Mouse (Mus musculus) kidney, postnatal 36 days (tissue): Measurements from ENCODE around the gene Acadl.

ENCODE experiments used
- DNase-seq, 2 experiments: peaks; one replicate each; pipeline ENCODE4 v3.0.0; 2021 to 2022; ENCODE audit warnings: mixed read lengths in 2 of 2

The Acadl gene

DNA sequence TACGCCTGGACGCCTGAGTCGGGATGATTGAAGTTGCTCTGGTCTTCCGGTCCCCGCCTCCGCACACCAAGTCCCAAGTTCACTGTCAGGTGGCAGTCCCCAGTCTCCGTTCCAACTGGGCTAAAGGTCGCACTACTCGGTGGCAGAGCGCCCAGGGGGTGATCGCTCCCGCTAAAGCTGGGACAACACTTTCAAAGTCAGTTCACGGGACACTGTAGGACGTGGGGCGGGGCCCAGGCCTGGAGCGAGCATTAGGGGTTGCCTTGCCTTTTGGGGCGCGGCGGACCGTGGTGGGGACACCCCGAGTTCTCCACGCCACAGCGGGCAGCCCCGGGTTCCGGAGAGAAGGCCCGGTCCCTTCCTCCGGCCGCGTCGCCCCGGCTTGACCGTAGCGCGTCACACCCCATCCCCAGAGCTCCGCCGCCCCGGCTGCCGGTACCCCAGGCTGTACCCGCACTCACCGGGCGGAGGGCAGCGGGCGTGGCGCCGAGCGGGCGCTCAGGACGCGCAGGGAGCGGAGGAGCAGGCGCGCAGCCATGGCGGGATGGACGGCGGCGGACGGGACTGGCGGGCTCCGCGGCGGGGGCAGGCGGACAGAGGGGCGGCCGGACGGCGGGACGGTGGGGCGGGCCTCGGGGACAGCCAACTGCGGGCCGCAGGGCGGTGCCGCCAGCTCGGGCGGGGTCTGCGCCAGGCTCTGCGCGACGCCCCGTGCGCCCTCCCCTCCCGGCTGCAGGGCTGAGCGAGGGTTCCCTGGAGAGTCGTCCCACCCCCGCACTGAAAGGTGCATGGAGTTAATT lies at the start of gene Acadl:
Acadl (minus strand) TSS at position 566 of the 800 bp plus-strand sequence.
- peak; percentile 96 to 97 for DNase-seq

- no peak for DNase-seq
These were observed 49.2 kb upstream of the Acadl start for GRCm38 (mm10) chr1:66912305-66912704.

DNA sequence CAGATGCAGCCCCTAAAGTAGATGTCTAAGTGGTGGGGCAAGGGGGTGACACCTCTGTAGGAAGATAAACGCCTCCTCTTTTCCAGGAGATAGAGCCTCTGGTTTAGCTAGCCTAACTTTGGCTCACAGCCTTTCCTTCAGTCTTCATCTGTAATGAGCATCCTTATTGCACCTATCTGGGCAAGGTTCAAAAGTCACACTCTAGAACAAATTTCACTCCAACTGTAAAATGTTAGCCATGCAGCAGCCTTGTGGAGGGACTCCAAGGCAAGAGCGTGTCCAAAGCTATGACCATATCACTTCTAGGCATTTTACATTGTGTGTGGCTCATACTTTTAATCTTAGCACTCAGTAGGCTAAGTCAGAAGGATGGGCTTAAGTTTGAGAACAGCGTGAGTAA lies 39.5 kb upstream of the Acadl start:
- no peak for DNase-seq

DNA sequence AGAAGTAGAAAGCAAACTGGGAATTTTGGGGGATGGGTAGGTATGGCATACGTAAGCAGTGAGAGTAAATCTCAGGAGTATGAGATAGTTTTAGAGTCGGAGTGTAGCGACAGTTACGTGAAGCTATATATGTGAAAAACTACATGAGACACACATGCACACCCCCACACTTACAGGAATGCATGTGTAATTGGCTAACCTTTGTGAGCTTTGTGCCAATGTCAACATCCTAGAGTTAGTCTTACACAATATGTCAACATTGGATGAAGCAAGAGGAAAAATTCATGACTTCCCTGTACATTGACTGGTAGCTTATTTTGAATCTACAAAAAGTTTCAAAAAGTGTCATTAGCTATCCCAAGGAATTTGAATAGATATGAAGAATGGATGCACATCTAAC lies 37.9 kb upstream of the Acadl start:
- DNase-seq, result no peak

DNA sequence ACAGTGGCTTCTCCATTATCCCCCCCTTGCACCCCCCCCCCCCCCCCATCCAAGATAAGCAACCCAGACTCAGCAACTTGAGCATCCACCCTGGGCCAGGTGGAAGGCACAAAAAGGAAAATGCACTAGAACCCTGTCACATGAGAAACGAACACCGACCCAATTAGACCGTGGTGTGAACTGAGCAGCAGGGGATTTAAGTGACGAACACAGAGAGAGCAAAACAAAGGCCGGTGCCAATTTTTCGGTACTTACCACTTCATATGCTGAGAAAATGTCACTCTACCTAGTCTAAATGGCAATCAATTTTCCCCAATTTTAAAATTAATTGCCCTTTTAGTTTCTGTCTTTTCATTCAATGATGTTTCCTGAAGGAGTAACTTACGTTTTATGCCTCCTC lies 35.2 kb upstream of the Acadl start:
- no peak for DNase-seq

GRCm38 (mm10) chr1:66896556-66896955 lies 33.5 kb upstream of the Acadl start:
- no peak for DNase-seq

DNA sequence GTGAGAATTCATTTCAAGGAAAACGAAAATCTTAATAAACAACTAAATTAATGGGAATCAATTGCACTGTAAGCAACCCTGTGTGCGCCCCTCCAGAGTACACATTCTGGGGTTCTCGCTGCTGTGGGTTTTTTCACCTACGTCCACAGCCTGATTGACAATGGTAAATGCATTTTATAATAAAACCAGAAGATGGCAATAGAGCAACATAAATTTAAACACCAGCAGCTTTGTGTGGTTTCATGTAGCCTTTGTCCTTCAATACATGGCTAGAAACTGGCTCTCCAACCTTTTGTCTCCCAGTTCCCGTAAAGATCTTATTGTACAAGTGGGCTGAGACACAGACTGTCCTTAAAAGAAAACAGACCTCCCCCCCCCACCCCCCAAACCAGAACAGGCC lies 33.0 kb upstream of the Acadl start:
- DNase-seq, result peak; percentile 16 to 30

GRCm38 (mm10) chr1:66895837-66896118 lies 32.7 kb upstream of the Acadl start:
- peak; percentile 71 to 80 for DNase-seq

GRCm38 (mm10) chr1:66895093-66895836 lies 32.2 kb upstream of the Acadl start:
- DNase-seq, result no peak

GRCm38 (mm10) chr1:66887175-66887574 lies 24.1 kb upstream of the Acadl start:
- DNase-seq, result no peak

DNA sequence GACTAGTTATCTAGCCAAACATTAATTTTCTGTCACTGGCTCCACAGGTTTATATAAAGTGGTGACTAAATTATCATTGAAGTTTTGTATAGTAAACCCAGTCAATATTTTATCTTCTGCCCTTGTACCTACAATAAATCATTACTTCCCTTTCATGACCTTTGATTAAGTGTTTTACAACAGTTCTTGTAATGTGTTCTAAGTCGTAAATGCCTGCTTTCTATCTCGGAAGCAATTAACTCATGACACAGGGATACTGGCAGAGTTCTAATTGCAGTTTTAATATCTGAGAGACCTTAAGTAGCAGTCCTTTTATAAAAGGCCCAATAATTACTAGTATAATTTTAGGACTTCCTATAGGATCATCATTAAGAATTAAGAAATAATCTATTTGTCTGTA lies 17.1 kb upstream of the Acadl start:
- DNase-seq, result no peak

- no peak for DNase-seq
These were observed 11.7 kb upstream of the Acadl start for GRCm38 (mm10) chr1:66874740-66875139.

DNA sequence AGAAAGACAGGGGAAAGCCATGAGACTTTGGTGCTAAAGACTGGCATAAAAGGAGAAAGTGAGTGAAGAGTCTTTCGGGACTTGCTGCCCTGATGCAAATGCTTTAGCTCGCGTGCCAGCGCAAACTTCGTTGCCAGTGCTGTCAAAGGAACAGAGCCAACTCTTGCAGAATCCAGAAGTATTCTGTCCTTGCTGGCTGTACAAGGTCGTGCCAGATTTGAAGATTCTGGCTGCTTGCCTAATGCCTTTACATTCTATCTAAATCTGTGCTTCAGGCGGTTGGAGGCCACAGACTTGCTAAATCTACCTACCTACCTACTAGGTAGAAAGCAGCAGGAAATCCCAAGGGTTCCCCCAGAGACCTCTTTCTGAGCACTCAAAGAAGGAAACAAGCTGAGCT lies 8.5 kb upstream of the Acadl start:
- peak; percentile 49 to 60 for DNase-seq

- no peak for DNase-seq
These were observed 2.6 kb upstream of the Acadl start for GRCm38 (mm10) chr1:66865633-66866032.

DNA sequence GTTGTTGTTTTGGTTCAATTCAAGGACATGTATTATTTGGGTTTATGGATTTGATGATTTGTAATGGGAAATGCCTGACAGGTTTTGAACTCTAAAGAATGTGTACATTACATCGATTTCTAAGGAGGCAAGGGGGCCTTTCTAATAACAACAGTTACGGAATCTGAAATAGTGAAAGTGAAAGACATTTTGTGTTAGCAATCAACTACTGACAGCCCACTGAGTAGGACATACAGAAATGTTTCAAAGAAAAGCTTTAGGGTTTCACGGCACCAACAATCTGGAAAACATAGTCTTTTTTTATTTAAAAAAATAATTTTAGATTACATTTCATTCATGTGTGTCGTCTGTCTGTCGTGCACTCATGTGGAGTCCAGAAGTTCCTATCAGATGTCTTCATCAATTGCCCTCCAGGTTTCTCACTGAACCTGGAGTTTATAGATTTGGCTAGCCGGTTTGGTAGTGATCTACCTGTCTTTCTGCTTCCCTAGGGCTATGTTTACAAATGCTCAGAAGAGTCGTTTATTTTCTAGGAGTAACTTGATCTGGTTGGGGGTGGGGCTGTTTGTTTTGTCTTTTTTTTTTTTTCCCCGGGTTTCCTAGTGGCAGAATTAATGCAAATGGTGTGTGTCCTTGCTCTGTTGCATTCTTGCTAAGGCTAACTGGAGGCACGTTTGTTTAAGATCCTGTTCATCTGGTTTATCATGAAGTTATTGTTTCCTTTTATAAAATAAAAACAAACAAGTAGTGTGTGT lies 841 bp upstream of the Acadl start:
- peak; percentile 18 to 29 for DNase-seq

- DNase-seq, result peak; percentile 22 to 43
These were observed 1.1 kb downstream of the Acadl start for GRCm38 (mm10) chr1:66861764-66862672.

DNA sequence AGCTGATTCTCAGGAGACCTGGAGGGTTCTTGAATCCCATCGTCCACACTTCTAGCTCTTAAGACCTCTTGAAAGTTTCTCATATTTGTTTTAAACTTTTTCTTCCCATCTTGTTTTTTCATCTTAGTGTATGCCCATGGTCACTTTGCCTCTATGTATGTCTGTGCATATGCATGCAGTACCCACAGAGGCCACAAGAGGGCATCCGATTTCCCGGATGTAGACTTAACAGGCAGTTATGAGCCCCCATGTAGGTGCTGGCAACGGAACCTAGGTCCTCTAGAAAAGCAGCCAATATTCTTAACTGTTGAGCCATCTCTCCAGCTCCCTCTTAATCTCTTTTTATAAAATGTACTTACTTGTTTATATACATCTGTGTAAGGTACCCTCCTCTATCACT lies 15.6 kb downstream of the Acadl start:
- peak in 1 of 2 experiments; percentile 65 for DNase-seq

DNA sequence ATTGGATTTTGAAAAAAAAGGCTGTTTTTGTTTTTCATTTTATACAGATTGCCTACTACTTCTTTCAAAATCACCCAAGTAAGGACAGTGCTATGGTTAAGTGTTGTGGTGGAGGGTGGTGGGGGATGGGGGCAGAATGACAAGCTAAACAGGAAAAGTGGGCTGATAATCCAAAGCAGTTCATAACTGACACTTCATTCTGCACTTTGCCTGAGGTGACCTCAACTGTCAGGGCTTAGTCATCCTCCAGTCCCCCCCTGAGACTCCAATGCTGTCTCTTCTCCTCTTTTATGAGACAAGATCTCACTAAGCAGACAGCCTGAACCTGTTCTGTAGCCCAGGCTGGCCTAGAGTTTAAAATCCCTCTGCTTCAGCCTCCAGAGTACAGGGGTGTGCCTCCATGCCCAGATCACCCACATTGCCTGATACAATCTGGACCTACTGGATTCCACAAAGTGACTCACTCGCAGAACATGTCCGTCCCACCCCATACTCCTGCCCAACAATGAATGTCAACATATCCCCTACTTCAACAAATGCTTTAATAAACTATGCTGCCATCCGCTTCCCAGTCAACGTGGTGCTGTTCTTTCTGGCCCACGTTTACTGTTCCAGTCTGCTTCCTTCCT lies 17.3 kb downstream of the Acadl start:
- DNase-seq, result no peak

GRCm38 (mm10) chr1:66841938-66842337 lies 21.1 kb downstream of the Acadl start:
- no peak for DNase-seq

GRCm38 (mm10) chr1:66841510-66841909 lies 21.6 kb downstream of the Acadl start:
- no peak for DNase-seq

GRCm38 (mm10) chr1:66839755-66840438 lies 23.2 kb downstream of the Acadl start:
- DNase-seq, result no peak
